Mouse (Mus musculus): Measurements from ENCODE around the gene Lsm2. TPM values are rescaled to one million over a fixed set of nuclear protein-coding genes. Genes with fewer than 3 reads are reported as not detected.

The Lsm2 gene
- total RNA-seq, 2 experiments from 2014 or later, result 15.2 to 17.0 TPM

GRCm38 (mm10) chr17:35034896-35035295 is 53.2 kb downstream of the Lsm2 start:
- no peak overlapping the region for H3K4me3 ChIP-seq
- intact Hi-C loops (cut with DNase I), result no loop called here
- no peak for DNase-seq
- TF ChIP-seq CTCF (IDR thresholded peaks at IDR 0.05), result no peak
- H3K27ac ChIP-seq, result no peak overlapping the region

Other genes starting within 250 kb of the Lsm2 start
- gene C4b, start 238.0 kb upstream of the Lsm2 start, total RNA-seq (2021), result 1 to 10 TPM; 2.4 to 3.4 TPM
- gene Cyp21a1, start 177.3 kb upstream of the Lsm2 start, total RNA-seq (2021), result not detected
- 1 to 10 TPM; 7.3 to 7.7 TPM for gene Stk19, start 144.9 kb upstream of the Lsm2 start, total RNA-seq (2021)
- gene Dxo, start 144.8 kb upstream of the Lsm2 start, total RNA-seq (2021), result 10 to 100 TPM in 1 of 2 experiments, 1 to 10 TPM in 1; 10.0 to 11.4 TPM
- 10 to 100 TPM; 19.0 to 24.6 TPM for gene Skiv2l, start 131.7 kb upstream of the Lsm2 start, total RNA-seq (2021)
- 10 to 100 TPM in 1 of 2 experiments, 1 to 10 TPM in 1; 9.4 to 10.8 TPM for gene Nelfe, start 131.5 kb upstream of the Lsm2 start, total RNA-seq (2021)
- gene Cfb, start 119.3 kb upstream of the Lsm2 start, total RNA-seq (2021), result 1 to 10 TPM; 1.9 to 2.0 TPM
- 1 to 10 TPM; 5.2 to 8.3 TPM for gene Zbtb12, start 102.4 kb upstream of the Lsm2 start, total RNA-seq (2021)
- not detected for gene Gm20547, start 99.8 kb upstream of the Lsm2 start, total RNA-seq (2021)
- 1 to 10 TPM; 1.3 to 3.4 TPM for gene C2, start 83.6 kb upstream of the Lsm2 start, total RNA-seq (2021)
- gene Ehmt2, start 83.4 kb upstream of the Lsm2 start, total RNA-seq (2021), result 10 to 100 TPM; 28.0 to 29.6 TPM
- not detected for gene Slc44a4, start 67.4 kb upstream of the Lsm2 start, total RNA-seq (2021)
- gene Neu1, start 50.6 kb upstream of the Lsm2 start, total RNA-seq (2021), result 10 to 100 TPM; 10.5 to 12.0 TPM
- 10 to 100 TPM in 1 of 2 experiments, 1 to 10 TPM in 1; 3.9 to 13.0 TPM for gene Hspa1b, start 22.6 kb upstream of the Lsm2 start, total RNA-seq (2021)
- not detected for gene Gm20481, start 11.9 kb upstream of the Lsm2 start, total RNA-seq (2021)
- 10 to 100 TPM in 1 of 2 experiments, 1 to 10 TPM in 1; 6.8 to 14.1 TPM for gene Hspa1a, start 9.7 kb upstream of the Lsm2 start, total RNA-seq (2021)
- 10 to 100 TPM; 14.9 to 31.2 TPM for gene Hspa1l, start 9.2 kb upstream of the Lsm2 start, total RNA-seq (2021)
- 10 to 100 TPM; 31.0 to 35.2 TPM for gene Vars, start 19.1 kb downstream of the Lsm2 start, total RNA-seq (2021)
- gene Vwa7, start 34.7 kb downstream of the Lsm2 start, total RNA-seq (2021), result 10 to 100 TPM in 1 of 2 experiments, 1 to 10 TPM in 1; 7.8 to 14.4 TPM
- gene Sapcd1, start 46.2 kb downstream of the Lsm2 start, total RNA-seq (2021), result not detected
- not detected for gene Msh5, start 64.9 kb downstream of the Lsm2 start, total RNA-seq (2021)
- 10 to 100 TPM in 1 of 2 experiments, 1 to 10 TPM in 1; 7.2 to 11.3 TPM for gene Clic1, start 68.1 kb downstream of the Lsm2 start, total RNA-seq (2021)
- 1 to 10 TPM; 6.9 to 9.3 TPM for gene Ddah2, start 77.2 kb downstream of the Lsm2 start, total RNA-seq (2021)
- not detected for gene Ly6g6c, start 83.5 kb downstream of the Lsm2 start, total RNA-seq (2021)
- gene Mpig6b, start 84.3 kb downstream of the Lsm2 start, total RNA-seq (2021), result not detected
- not detected for gene Ly6g6e, start 95.0 kb downstream of the Lsm2 start, total RNA-seq (2021)
- gene Ly6g6d, start 96.2 kb downstream of the Lsm2 start, total RNA-seq (2021), result 1 to 10 TPM in 1 of 2 experiments, under 1 TPM in 1; 0.50 to 1.9 TPM
- not detected for gene Ly6g6f, start 103.7 kb downstream of the Lsm2 start, total RNA-seq (2021)
- gene Abhd16a, start 107.4 kb downstream of the Lsm2 start, total RNA-seq (2021), result 10 to 100 TPM; 74.2 to 99.7 TPM
- not detected for gene Ly6g5c, start 126.4 kb downstream of the Lsm2 start, total RNA-seq (2021)
- under 1 TPM in 1 of 2 experiments, not detected in 1; 0.36 TPM for gene Ly6g5b, start 133.6 kb downstream of the Lsm2 start, total RNA-seq (2021)
- gene Gpank1, start 139.6 kb downstream of the Lsm2 start, total RNA-seq (2021), result 1 to 10 TPM; 8.5 to 8.7 TPM
- 100 to 1,000 TPM; 186 to 187 TPM for gene Csnk2b, start 140.2 kb downstream of the Lsm2 start, total RNA-seq (2021)
- gene D17H6S53E, start 144.5 kb downstream of the Lsm2 start, total RNA-seq (2021), result 10 to 100 TPM; 13.6 to 24.6 TPM
- not detected for gene Apom, start 150.2 kb downstream of the Lsm2 start, total RNA-seq (2021)
- gene Bag6, start 153.3 kb downstream of the Lsm2 start, total RNA-seq (2021), result 100 to 1,000 TPM; 233 to 244 TPM
- gene Prrc2a, start 183.0 kb downstream of the Lsm2 start, total RNA-seq (2021), result 100 to 1,000 TPM in 1 of 2 experiments, 10 to 100 TPM in 1; 98.7 to 120 TPM
- gene Aif1, start 194.2 kb downstream of the Lsm2 start, total RNA-seq (2021), result under 1 TPM in 1 of 2 experiments, not detected in 1; 0.75 TPM
- gene Lst1, start 206.6 kb downstream of the Lsm2 start, total RNA-seq (2021), result 1 to 10 TPM in 1 of 2 experiments, under 1 TPM in 1; 0.67 to 1.2 TPM
- gene Ltb, start 212.6 kb downstream of the Lsm2 start, total RNA-seq (2021), result not detected
- not detected for gene Tnf, start 220.1 kb downstream of the Lsm2 start, total RNA-seq (2021)
- under 1 TPM in 1 of 2 experiments, not detected in 1; 0.41 TPM for gene Lta, start 223.5 kb downstream of the Lsm2 start, total RNA-seq (2021)
- not detected for gene Gm16181, start 239.0 kb downstream of the Lsm2 start, total RNA-seq (2021)